Mouse (Mus musculus): ENCODE results near the gene Tesmin. TPM values are rescaled to one million over a fixed set of nuclear protein-coding genes. Genes with fewer than 3 reads are reported as not detected.

Tesmin gene
- polyA plus RNA-seq, 1 experiment from 2014 or later = 0.39 TPM

- peak; percentile 32 for TF ChIP-seq CTCF (IDR thresholded peaks at IDR 0.05; ENCODE audit: low read depth)
- WGBS = 63% methylated on average over 5 of the region's 5 CpGs
Measured at GRCm38 (mm10) chr19:3437980-3438379, 49.3 kb downstream of the Tesmin start.

DNA sequence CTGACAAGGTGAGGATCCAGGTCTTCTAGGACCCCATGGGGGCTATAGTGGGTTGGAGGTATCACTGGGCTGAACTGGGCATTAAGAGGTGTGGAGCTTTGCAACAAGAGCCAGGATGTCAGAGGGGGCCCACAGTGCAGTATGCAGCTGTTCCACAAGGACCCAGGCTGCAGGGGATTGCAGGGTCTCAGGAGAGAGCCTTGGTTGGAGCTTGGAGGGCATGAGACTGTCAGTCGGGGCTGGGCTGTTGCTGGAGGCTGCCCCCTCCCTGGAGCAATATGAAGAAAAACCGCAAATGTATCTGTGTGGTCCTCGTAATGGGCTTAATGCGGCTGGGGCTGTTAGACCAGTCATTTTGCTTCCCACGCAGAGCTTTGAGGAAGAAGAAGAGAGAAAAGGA is 52.0 kb downstream of the Tesmin start:
- H3K4me1 ChIP-seq (ENCODE audit: insufficient read depth) = no peaks in the 10 kb centered on the region
- H3K27me3 ChIP-seq (ENCODE audit: insufficient read depth, low read length) = no peaks in the 10 kb centered on the region
- H3K9me3 ChIP-seq (ENCODE audit: low read depth, low read length) = no peaks in the 10 kb centered on the region
- DNase-seq (no peak), ATAC-seq (ENCODE audit: insufficient read depth) (no peak)
- no peak overlapping the region for H3K27ac ChIP-seq (ENCODE audit: low read depth)
- no peak overlapping the region for H3K4me2 ChIP-seq
- H3K4me3 ChIP-seq (ENCODE audit: low read depth, low read length) = no peak overlapping the region
- TF ChIP-seq CTCF (IDR thresholded peaks at IDR 0.05; ENCODE audit: low read depth) = no peak
- H3K36me3 ChIP-seq (ENCODE audit: insufficient read depth) = no peaks in the 10 kb centered on the region
- no peak overlapping the region for H3K9ac ChIP-seq
- 68% methylated on average over 5 of the region's 5 CpGs for WGBS

More at GRCm38 (mm10) chr19:3437980-3438379, 49.3 kb downstream of the Tesmin start:
- no peak for ATAC-seq (ENCODE audit: insufficient read depth)
- Histone ChIP-seq H3K27me3 (ENCODE audit: insufficient read depth, low read length) (no peaks in the 10 kb centered on the region), H3K27ac (ENCODE audit: low read depth) (no peak overlapping the region), H3K4me3 (ENCODE audit: low read depth, low read length) (no peak overlapping the region), H3K36me3 (ENCODE audit: insufficient read depth) (no peaks in the 10 kb centered on the region), H3K9me3 (ENCODE audit: low read depth, low read length) (no peaks in the 10 kb centered on the region), H3K4me2 (no peak overlapping the region), H3K4me1 (ENCODE audit: insufficient read depth) (no peaks in the 10 kb centered on the region), H3K9ac (no peak overlapping the region)
- no peak for DNase-seq

- no peak for TF ChIP-seq CTCF (IDR thresholded peaks at IDR 0.05; ENCODE audit: low read depth)
- DNase-seq (no peak), ATAC-seq (ENCODE audit: insufficient read depth) (no peak)
- 75% methylated on average over 10 of the region's 10 CpGs for WGBS
- Histone ChIP-seq H3K4me2 (no peak overlapping the region), H3K9ac (no peak overlapping the region), H3K4me1 (ENCODE audit: insufficient read depth) (no peaks in the 10 kb centered on the region), H3K36me3 (ENCODE audit: insufficient read depth) (no peaks in the 10 kb centered on the region), H3K9me3 (ENCODE audit: low read depth, low read length) (no peaks in the 10 kb centered on the region), H3K27ac (ENCODE audit: low read depth) (no peak overlapping the region), H3K27me3 (ENCODE audit: insufficient read depth, low read length) (no peaks in the 10 kb centered on the region), H3K4me3 (ENCODE audit: low read depth, low read length) (no peak overlapping the region)
Measured at GRCm38 (mm10) chr19:3441092-3441491, 52.4 kb downstream of the Tesmin start.

- H3K9ac ChIP-seq = no peak overlapping the region
- DNase-seq = no peak
- H3K4me3 ChIP-seq (ENCODE audit: low read depth, low read length) = no peak overlapping the region
- H3K27ac ChIP-seq (ENCODE audit: low read depth) = no peak overlapping the region
- no peaks in the 10 kb centered on the region for H3K36me3 ChIP-seq (ENCODE audit: insufficient read depth)
- no peak for ATAC-seq (ENCODE audit: insufficient read depth)
- H3K9me3 ChIP-seq (ENCODE audit: low read depth, low read length) = no peaks in the 10 kb centered on the region
- WGBS = 69% methylated on average over 3 of the region's 3 CpGs
- no peak overlapping the region for H3K4me2 ChIP-seq
- no peaks in the 10 kb centered on the region for H3K4me1 ChIP-seq (ENCODE audit: insufficient read depth)
- H3K27me3 ChIP-seq (ENCODE audit: insufficient read depth, low read length) = no peaks in the 10 kb centered on the region
- peak; percentile 12; the same call in 1 of the 2 replicates for TF ChIP-seq CTCF (IDR thresholded peaks at IDR 0.05; ENCODE audit: low read depth)
Measured at GRCm38 (mm10) chr19:3447348-3447747, 58.7 kb downstream of the Tesmin start.

DNA sequence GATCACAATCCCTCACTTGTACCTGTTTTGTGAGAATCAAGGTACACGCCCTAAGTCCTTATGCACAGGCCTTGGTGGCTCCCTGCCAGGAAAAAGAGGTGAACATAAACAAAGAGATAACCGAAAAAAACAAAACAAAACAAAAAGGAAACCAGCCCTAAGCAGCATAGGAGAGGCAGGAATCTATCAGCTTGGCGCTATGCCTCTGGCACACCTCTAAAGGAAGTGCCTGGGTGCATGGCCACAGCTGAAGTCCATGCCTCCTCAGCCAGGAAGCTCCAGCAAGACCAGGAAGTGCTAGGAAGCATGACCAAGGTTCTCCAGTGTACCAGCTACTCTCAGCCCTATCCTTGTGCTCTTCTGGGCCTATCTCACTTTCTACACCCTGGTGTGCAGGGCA is 60.6 kb downstream of the Tesmin start:
- no peak overlapping the region for H3K4me2 ChIP-seq
- H3K9ac ChIP-seq = no peak overlapping the region
- no peak for TF ChIP-seq CTCF (IDR thresholded peaks at IDR 0.05; ENCODE audit: low read depth)
- H3K27me3 ChIP-seq (ENCODE audit: insufficient read depth, low read length) = no peaks in the 10 kb centered on the region
- H3K4me3 ChIP-seq (ENCODE audit: low read depth, low read length) = no peak overlapping the region
- H3K27ac ChIP-seq (ENCODE audit: low read depth) = no peak overlapping the region
- DNase-seq (peak; percentile 23), ATAC-seq (ENCODE audit: insufficient read depth) (no peak)
- H3K4me1 ChIP-seq (ENCODE audit: insufficient read depth) = no peaks in the 10 kb centered on the region
- no peaks in the 10 kb centered on the region for H3K9me3 ChIP-seq (ENCODE audit: low read depth, low read length)
- 60% methylated on average over 3 of the region's 3 CpGs for WGBS
- H3K36me3 ChIP-seq (ENCODE audit: insufficient read depth) = peaks cover 15% of the 10 kb centered on the region

- Histone ChIP-seq H3K27ac (ENCODE audit: low read depth) (no peak overlapping the region), H3K4me2 (no peak overlapping the region), H3K9ac (no peak overlapping the region), H3K4me1 (ENCODE audit: insufficient read depth) (no peaks in the 10 kb centered on the region), H3K4me3 (ENCODE audit: low read depth, low read length) (no peak overlapping the region), H3K36me3 (ENCODE audit: insufficient read depth) (peaks cover 29% of the 10 kb centered on the region), H3K27me3 (ENCODE audit: insufficient read depth, low read length) (no peaks in the 10 kb centered on the region), H3K9me3 (ENCODE audit: low read depth, low read length) (no peaks in the 10 kb centered on the region)
- ATAC-seq (ENCODE audit: insufficient read depth) (no peak), DNase-seq (no peak)
- 86% methylated on average over 3 of the region's 3 CpGs for WGBS
- no peak for TF ChIP-seq CTCF (IDR thresholded peaks at IDR 0.05; ENCODE audit: low read depth)
Measured at GRCm38 (mm10) chr19:3450714-3451113, 62.1 kb downstream of the Tesmin start.

- ATAC-seq (ENCODE audit: insufficient read depth) (peak; percentile 78), DNase-seq (peak; percentile 95)
- TF ChIP-seq CTCF (IDR thresholded peaks at IDR 0.05; ENCODE audit: low read depth) = peak; percentile 86
- no peak overlapping the region for H3K9ac ChIP-seq
- peaks cover 34% of the 10 kb centered on the region for H3K36me3 ChIP-seq (ENCODE audit: insufficient read depth)
- H3K27me3 ChIP-seq (ENCODE audit: insufficient read depth, low read length) = no peaks in the 10 kb centered on the region
- no peak overlapping the region for H3K4me2 ChIP-seq
- no peaks in the 10 kb centered on the region for H3K4me1 ChIP-seq (ENCODE audit: insufficient read depth)
- 18% methylated on average over 6 of the region's 6 CpGs for WGBS
- H3K4me3 ChIP-seq (ENCODE audit: low read depth, low read length) = no peak overlapping the region
- H3K27ac ChIP-seq (ENCODE audit: low read depth) = no peak overlapping the region
- no peaks in the 10 kb centered on the region for H3K9me3 ChIP-seq (ENCODE audit: low read depth, low read length)
Measured at GRCm38 (mm10) chr19:3451170-3451569, 62.5 kb downstream of the Tesmin start.

GRCm38 (mm10) chr19:3451649-3452048 is 63.0 kb downstream of the Tesmin start:
- no peak for DNase-seq
- peak; percentile 50; the same call in 1 of the 2 replicates for ATAC-seq (ENCODE audit: insufficient read depth)
- no peak overlapping the region for H3K4me2 ChIP-seq
- no peak overlapping the region for H3K4me3 ChIP-seq (ENCODE audit: low read depth, low read length)
- WGBS = 46% methylated on average over 6 of the region's 6 CpGs
- no peaks in the 10 kb centered on the region for H3K9me3 ChIP-seq (ENCODE audit: low read depth, low read length)
- no peak for TF ChIP-seq CTCF (IDR thresholded peaks at IDR 0.05; ENCODE audit: low read depth)
- H3K27ac ChIP-seq (ENCODE audit: low read depth) = no peak overlapping the region
- no peaks in the 10 kb centered on the region for H3K4me1 ChIP-seq (ENCODE audit: insufficient read depth)
- H3K27me3 ChIP-seq (ENCODE audit: insufficient read depth, low read length) = no peaks in the 10 kb centered on the region
- H3K9ac ChIP-seq = no peak overlapping the region
- H3K36me3 ChIP-seq (ENCODE audit: insufficient read depth) = peaks cover 38% of the 10 kb centered on the region

Other genes starting within 250 kb of the Tesmin start
- 127 and 130 TPM in 2 replicates for gene Mrpl21, start 106.0 kb upstream of the Tesmin start, polyA plus RNA-seq (2014; fragmentation: Nextera tagmentation; extraction: Ambion mirVana)
- gene Ighmbp2, start 105.8 kb upstream of the Tesmin start, polyA plus RNA-seq (2014; fragmentation: Nextera tagmentation; extraction: Ambion mirVana) = 9.7 and 9.8 TPM in 2 replicates
- 18.9 and 19.7 TPM in 2 replicates for gene Cpt1a, start 66.5 kb upstream of the Tesmin start, polyA plus RNA-seq (2014; fragmentation: Nextera tagmentation; extraction: Ambion mirVana)
- 1.7 and 2.3 TPM in 2 replicates for gene Gal, start 25.7 kb downstream of the Tesmin start, polyA plus RNA-seq (2014; fragmentation: Nextera tagmentation; extraction: Ambion mirVana)
- 71.3 and 74.6 TPM in 2 replicates for gene Ppp6r3, start 186.9 kb downstream of the Tesmin start, polyA plus RNA-seq (2014; fragmentation: Nextera tagmentation; extraction: Ambion mirVana)

Data from lung, embryonic 14.5 days (tissue).